Mouse (Mus musculus): ENCODE results near the gene Polq. TPM values are rescaled to one million over a fixed set of nuclear protein-coding genes. Genes with fewer than 3 reads are reported as not detected.
A peak's percentile ranks its signal among the peaks of the same experiment; 100 is the strongest.

Gene Polq
- total RNA-seq (2014; rRNA removed) (3.1 and 3.4 TPM in 2 replicates), polyA plus RNA-seq (2015; fragmentation: Nextera tagmentation; extraction: Ambion mirVana) (0.78 and 1.3 TPM in 2 replicates)

GRCm38 (mm10) chr16:37011061-37011921 lies at the start of gene Polq:
Gene Polq, plus strand, starts transcription at chr16:37011786.
- WGBS: 4% methylated on average over 30 of the region's 30 CpGs
- Histone ChIP-seq H3K4me1 (ENCODE audit: insufficient read depth) (peaks cover 6% of the 10 kb centered on the region; the same call in 1 of the 2 replicates), H3K27ac (ENCODE audit: low read depth, low read length) (no peak within 1 kb of the TSS), H3K9me3 (ENCODE audit: low read length) (no peaks in the 10 kb centered on the region), H3K4me2 (ENCODE audit: low read depth) (peak within 1 kb of the TSS; percentile 97), H3K36me3 (ENCODE audit: insufficient read depth) (no peaks in the 10 kb centered on the region), H3K9ac (peak within 1 kb of the TSS; percentile 47), H3K4me3 (ENCODE audit: low read depth, low read length) (peak within 1 kb of the TSS; percentile 59), H3K27me3 (ENCODE audit: insufficient read depth, low read length) (no peaks in the 10 kb centered on the region)
- peak; percentile 5; the same call in 1 of the 2 replicates for TF ChIP-seq CTCF (IDR thresholded peaks at IDR 0.05; ENCODE audit: low read depth)
- ATAC-seq: peak; percentile 100
- peak; percentile 96 for DNase-seq

GRCm38 (mm10) chr16:36963415-36963814 lies 48.2 kb upstream of the Polq start:
- no peak overlapping the region for H3K4me2 ChIP-seq (ENCODE audit: low read depth)
- no peak overlapping the region for H3K27ac ChIP-seq (ENCODE audit: low read depth, low read length)
- no peaks in the 10 kb centered on the region for H3K9me3 ChIP-seq (ENCODE audit: low read length)
- no peaks in the 10 kb centered on the region for H3K36me3 ChIP-seq (ENCODE audit: insufficient read depth)
- no peak for DNase-seq
- TF ChIP-seq CTCF (IDR thresholded peaks at IDR 0.05; ENCODE audit: low read depth): no peak
- no peak for ATAC-seq
- no peaks in the 10 kb centered on the region for H3K27me3 ChIP-seq (ENCODE audit: insufficient read depth, low read length)
- H3K9ac ChIP-seq: no peak overlapping the region
- no peak overlapping the region for H3K4me3 ChIP-seq (ENCODE audit: low read depth, low read length)
- no peaks in the 10 kb centered on the region for H3K4me1 ChIP-seq (ENCODE audit: insufficient read depth)
- 88% methylated on average over 4 of the region's 4 CpGs for WGBS

- Histone ChIP-seq H3K4me3 (ENCODE audit: low read depth, low read length) (no peak overlapping the region), H3K9me3 (ENCODE audit: low read length) (no peaks in the 10 kb centered on the region), H3K4me1 (ENCODE audit: insufficient read depth) (no peaks in the 10 kb centered on the region), H3K36me3 (ENCODE audit: insufficient read depth) (no peaks in the 10 kb centered on the region), H3K9ac (no peak overlapping the region), H3K4me2 (ENCODE audit: low read depth) (no peak overlapping the region), H3K27ac (ENCODE audit: low read depth, low read length) (no peak overlapping the region), H3K27me3 (ENCODE audit: insufficient read depth, low read length) (no peaks in the 10 kb centered on the region)
- TF ChIP-seq CTCF (IDR thresholded peaks at IDR 0.05; ENCODE audit: low read depth): no peak
- no peak for DNase-seq
- WGBS: 93% methylated on average over 2 of the region's 2 CpGs
- ATAC-seq: no peak
These were observed 32.5 kb upstream of the Polq start for GRCm38 (mm10) chr16:36979127-36979526.

- Histone ChIP-seq H3K9me3 (ENCODE audit: low read length) (no peaks in the 10 kb centered on the region), H3K27ac (ENCODE audit: low read depth, low read length) (no peak overlapping the region), H3K36me3 (ENCODE audit: insufficient read depth) (no peaks in the 10 kb centered on the region), H3K4me2 (ENCODE audit: low read depth) (no peak overlapping the region), H3K27me3 (ENCODE audit: insufficient read depth, low read length) (no peaks in the 10 kb centered on the region), H3K4me1 (ENCODE audit: insufficient read depth) (no peaks in the 10 kb centered on the region), H3K4me3 (ENCODE audit: low read depth, low read length) (no peak overlapping the region), H3K9ac (no peak overlapping the region)
- no peak for DNase-seq
- TF ChIP-seq CTCF (IDR thresholded peaks at IDR 0.05; ENCODE audit: low read depth): no peak
- 85% methylated on average over 1 of the region's 1 CpGs for WGBS
- no peak for ATAC-seq
These were observed 27.8 kb upstream of the Polq start for GRCm38 (mm10) chr16:36983796-36984195.

- WGBS: 75% methylated on average over 5 of the region's 5 CpGs
- H3K9ac ChIP-seq: no peak overlapping the region
- no peak for ATAC-seq
These were observed 25.9 kb upstream of the Polq start for GRCm38 (mm10) chr16:36985636-36986042.

GRCm38 (mm10) chr16:36987399-36987798 lies 24.2 kb upstream of the Polq start:
- WGBS: 73% methylated on average over 2 of the region's 2 CpGs
- DNase-seq (no peak), ATAC-seq (no peak)
- Histone ChIP-seq H3K9ac (no peak overlapping the region), H3K27me3 (ENCODE audit: insufficient read depth, low read length) (no peaks in the 10 kb centered on the region), H3K4me2 (ENCODE audit: low read depth) (no peak overlapping the region), H3K27ac (ENCODE audit: low read depth, low read length) (no peak overlapping the region), H3K9me3 (ENCODE audit: low read length) (no peaks in the 10 kb centered on the region), H3K4me3 (ENCODE audit: low read depth, low read length) (no peak overlapping the region), H3K36me3 (ENCODE audit: insufficient read depth) (no peaks in the 10 kb centered on the region), H3K4me1 (ENCODE audit: insufficient read depth) (no peaks in the 10 kb centered on the region)
- TF ChIP-seq CTCF (IDR thresholded peaks at IDR 0.05; ENCODE audit: low read depth): no peak

More at GRCm38 (mm10) chr16:36985636-36986042, 25.9 kb upstream of the Polq start:
- TF ChIP-seq CTCF (IDR thresholded peaks at IDR 0.05; ENCODE audit: low read depth): no peak
- no peaks in the 10 kb centered on the region for H3K4me1 ChIP-seq (ENCODE audit: insufficient read depth)
- no peaks in the 10 kb centered on the region for H3K36me3 ChIP-seq (ENCODE audit: insufficient read depth)
- DNase-seq: no peak
- no peak overlapping the region for H3K4me2 ChIP-seq (ENCODE audit: low read depth)
- no peaks in the 10 kb centered on the region for H3K9me3 ChIP-seq (ENCODE audit: low read length)
- H3K27me3 ChIP-seq (ENCODE audit: insufficient read depth, low read length): no peaks in the 10 kb centered on the region
- no peak overlapping the region for H3K27ac ChIP-seq (ENCODE audit: low read depth, low read length)
- no peak overlapping the region for H3K4me3 ChIP-seq (ENCODE audit: low read depth, low read length)

- Histone ChIP-seq H3K4me3 (ENCODE audit: low read depth, low read length) (no peak overlapping the region), H3K9me3 (ENCODE audit: low read length) (no peaks in the 10 kb centered on the region), H3K4me2 (ENCODE audit: low read depth) (no peak overlapping the region), H3K36me3 (ENCODE audit: insufficient read depth) (no peaks in the 10 kb centered on the region), H3K4me1 (ENCODE audit: insufficient read depth) (no peaks in the 10 kb centered on the region), H3K27me3 (ENCODE audit: insufficient read depth, low read length) (no peaks in the 10 kb centered on the region), H3K27ac (ENCODE audit: low read depth, low read length) (no peak overlapping the region), H3K9ac (no peak overlapping the region)
- TF ChIP-seq CTCF (IDR thresholded peaks at IDR 0.05; ENCODE audit: low read depth): no peak
- no peak for DNase-seq
- ATAC-seq: no peak
These were observed 23.5 kb upstream of the Polq start for GRCm38 (mm10) chr16:36988066-36988465.

Measured in forebrain, postnatal 0 days (tissue).